Mouse (Mus musculus) heart, postnatal 0 days (tissue): ENCODE measurements around the gene Tyw1.

Source experiments
- CTCF ChIP-seq: IDR thresholded peaks from 2 replicates; pipeline ENCODE4 v1.5.1; 2016; ENCODE audit warnings: antibody characterized with exemption, control low read depth, low read depth
- EP300 ChIP-seq: IDR thresholded peaks from 2 replicates; pipeline ENCODE4 v1.6.1; 2016; ENCODE audit warnings: antibody characterized with exemption, low read depth

- TF ChIP-seq CTCF (no peak), EP300 (no peak)
Measured at GRCm38 (mm10) chr5:130217406-130217805, 38.0 kb upstream of the Tyw1 start.
